Mouse (Mus musculus): ENCODE results near the gene Hnrnpll.

GRCm38 (mm10) chr17:80026189-80026936, 35.8 kb downstream of the Hnrnpll start:
- TF ChIP-seq CTCF (IDR thresholded peaks at IDR 0.05; ENCODE audit: low read depth) = no peak
- TF ChIP-seq EP300 (IDR thresholded peaks at IDR 0.05; ENCODE audit: low read depth) = no peak
